Mouse (Mus musculus) layer of hippocampus, adult 9-10 months (tissue): ENCODE measurements around the gene Atp2b1.
"Not testable (repeated sequence)": the region's sequence is repeated elsewhere in the genome, so short reads cannot be mapped to it uniquely, and the experiment has no call there.

ENCODE experiments used
- DNase-seq: peaks from one replicate; pipeline ENCODE4 v3.0.0; 2022; ENCODE audit warnings: low spot score

Gene Atp2b1

GRCm38 (mm10) chr10:98962092-98962491 is 47.9 kb downstream of the Atp2b1 start:
- DNase-seq: no peak

- DNase-seq: no peak
Observed at GRCm38 (mm10) chr10:98966407-98967215, 52.4 kb downstream of the Atp2b1 start.

GRCm38 (mm10) chr10:98967240-98967891 is 53.2 kb downstream of the Atp2b1 start:
- no peak for DNase-seq

DNA sequence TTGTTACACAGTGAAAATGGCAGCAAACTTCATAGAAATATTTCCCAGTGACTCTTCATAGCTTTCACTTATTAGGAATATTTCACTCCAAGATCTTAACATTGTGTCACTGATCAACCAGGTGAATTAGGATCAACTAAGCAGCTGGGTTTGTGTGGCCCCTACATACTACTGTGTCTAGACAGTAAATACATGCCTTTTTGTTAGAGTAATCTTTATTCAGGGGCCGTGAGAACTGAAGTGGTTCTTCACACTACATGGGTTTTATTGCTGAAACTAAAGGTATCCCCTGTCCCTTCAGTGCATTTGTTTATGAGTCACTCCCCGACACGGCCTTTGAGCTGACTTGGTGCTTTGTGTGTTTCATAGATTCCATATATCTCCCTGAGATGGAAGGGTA is 56.7 kb downstream of the Atp2b1 start:
- DNase-seq: no peak

DNA sequence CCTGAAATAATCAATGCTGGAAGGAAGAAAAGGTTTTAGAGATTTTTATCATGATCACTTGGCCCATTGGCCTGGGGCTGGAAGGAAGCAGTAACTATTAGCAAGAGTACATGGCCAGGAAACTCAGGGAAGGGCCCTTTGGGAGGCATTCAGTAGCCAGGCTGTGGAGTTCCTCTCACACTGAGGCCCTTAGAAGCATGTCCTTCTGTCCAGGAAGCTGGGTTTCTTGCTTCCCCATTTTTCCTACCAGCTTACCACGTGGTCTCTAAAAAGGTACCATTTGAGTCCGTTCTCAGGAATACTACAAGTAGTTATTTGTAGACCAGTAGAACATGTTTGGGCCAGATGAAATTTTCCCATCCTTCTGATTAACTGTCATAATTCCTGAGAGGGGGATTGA is 58.2 kb downstream of the Atp2b1 start:
- no peak for DNase-seq

DNA sequence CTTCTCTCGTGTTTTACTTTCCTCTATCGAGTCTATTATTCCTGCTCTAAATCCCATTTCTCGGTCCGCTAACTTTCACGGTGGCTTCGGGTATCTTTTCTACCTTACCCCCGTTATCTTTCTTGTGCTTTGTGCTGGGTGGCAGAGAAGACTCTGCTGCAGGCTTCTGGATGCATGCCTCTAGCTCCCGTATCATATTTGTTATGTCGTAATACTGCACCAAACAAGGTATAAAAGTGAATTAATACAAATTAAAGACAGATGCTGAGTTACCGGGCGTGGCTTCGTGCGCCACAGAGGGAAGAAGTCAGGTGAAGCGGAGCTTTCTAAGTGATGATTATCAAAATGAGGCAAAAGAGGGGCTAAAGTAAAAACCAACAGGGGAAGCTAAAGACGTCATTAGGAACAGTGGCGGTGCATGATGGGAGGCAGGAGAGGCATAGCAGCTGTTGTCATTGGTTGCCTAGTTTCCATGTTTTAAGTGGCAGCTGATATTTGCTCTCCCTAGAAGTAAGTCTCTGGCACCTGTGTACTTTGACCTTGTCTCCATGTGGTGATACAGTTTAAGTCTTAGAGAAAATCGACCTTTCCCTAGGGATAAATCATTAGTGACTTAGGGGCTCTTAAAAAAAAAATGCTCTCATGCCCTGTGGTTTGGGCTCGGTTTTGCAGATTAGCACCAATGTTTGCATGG is 58.9 kb downstream of the Atp2b1 start:
- DNase-seq: no peak

DNA sequence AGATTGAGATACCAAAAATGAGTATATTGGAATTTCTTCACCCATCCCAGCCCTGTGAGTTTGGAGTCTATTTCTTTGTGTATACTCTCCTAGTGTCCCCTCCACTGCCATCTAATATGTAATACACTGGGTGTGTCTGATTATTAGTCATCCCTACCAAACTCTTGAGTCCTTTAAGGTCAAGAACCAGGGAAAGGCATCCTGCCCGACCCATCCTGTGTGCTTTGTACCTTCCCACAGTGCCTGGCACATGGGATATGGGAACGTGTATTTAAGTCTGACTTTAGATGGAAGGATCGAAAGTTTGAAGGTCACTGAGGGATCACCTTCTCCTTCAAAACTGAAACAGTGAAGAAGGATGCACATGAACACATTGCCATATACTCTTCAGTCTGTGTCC is 60.4 kb downstream of the Atp2b1 start:
- DNase-seq: no peak

DNA sequence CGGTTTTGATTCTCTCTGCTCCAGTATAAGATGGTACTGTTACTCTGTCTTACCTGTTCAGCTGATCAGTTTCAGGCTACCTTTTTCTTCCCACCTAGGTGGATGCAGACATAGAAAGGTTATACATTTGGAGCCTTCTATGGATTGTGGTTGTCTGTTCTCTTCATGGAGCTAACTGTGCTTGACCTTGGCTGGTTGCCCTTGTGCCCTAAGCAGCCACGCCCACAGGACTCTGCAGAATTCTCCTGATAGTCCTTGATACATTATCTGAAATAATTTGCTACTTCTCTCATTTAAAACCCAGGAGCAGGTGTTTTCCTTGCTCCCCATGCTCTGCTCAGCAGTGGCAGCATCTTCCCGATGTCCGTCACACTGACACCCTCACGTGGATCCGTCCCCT is 61.4 kb downstream of the Atp2b1 start:
- DNase-seq: no peak

DNA sequence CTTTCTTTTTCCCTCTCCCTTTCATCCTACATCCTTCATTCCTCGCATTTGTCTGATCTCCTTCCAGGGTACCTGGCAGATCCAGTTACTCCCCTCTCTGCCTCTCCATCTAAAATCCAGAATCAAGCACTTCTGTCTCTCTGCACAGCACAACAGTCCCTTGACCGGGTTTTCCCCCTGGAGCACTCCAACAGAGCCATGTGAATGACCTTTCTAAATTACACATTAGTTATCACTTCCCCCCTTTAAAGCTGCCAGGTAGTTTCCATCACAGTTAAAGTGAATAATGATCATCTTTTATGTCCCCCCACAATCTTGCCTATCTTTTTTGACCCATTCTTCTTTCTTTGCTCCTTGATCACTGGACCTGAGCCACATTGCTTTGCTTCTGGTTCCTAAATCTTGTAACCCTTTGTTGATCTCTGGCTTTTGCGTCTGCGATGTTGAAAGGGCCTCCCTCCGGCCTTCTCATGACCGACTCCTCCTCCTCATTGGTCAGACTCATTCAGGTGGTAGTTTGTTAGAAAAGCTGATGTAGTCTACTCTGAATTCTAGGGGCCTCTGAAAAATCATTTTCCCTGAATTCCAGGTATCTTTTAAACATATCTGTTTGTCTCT is 62.8 kb downstream of the Atp2b1 start:
- no peak for DNase-seq

DNA sequence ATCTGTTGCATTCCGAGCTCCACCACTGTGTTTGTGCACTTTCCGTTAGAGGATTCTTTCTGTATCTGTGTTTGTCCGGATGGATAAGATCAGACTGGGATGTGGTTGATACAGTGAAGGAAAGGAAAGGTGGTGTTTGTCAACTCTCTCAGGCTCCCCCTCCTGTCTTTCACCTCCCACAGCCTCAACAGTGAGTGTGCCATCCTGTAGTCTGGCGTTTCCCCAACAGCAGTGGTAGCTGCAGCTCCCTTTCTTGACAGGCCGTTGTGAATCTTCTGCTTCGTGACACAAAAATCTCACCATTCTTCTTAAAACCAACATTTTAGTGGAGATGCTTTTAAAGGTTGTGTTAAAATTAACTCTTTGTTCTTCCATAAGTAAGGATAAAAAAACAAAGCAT is 64.6 kb downstream of the Atp2b1 start:
- no peak for DNase-seq

DNA sequence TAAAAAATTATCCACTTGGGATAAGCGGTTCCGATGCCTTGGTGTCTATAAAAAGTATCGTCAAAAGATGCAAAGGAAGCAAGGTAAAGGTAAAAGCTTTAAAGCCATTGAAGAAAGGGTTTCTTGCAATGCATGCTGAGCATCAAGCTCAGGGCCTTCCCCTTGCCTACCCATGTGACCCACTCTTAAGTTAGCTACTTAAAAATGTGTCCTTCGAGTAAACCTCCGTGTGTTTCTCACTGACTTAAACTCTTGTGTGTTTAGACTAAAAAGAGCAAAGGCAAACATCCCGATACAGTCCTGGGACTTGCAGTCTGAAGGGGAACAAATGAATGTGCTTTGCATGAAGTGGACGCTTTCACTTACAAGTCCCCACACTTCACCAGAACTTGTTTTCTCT is 65.1 kb downstream of the Atp2b1 start:
- DNase-seq: no peak

- DNase-seq: no peak
Observed at GRCm38 (mm10) chr10:98979951-98980350, 65.7 kb downstream of the Atp2b1 start.

- no peak for DNase-seq
Observed at GRCm38 (mm10) chr10:98991964-98992363, 77.8 kb downstream of the Atp2b1 start.

- DNase-seq: no peak
Observed at GRCm38 (mm10) chr10:98993186-98993585, 79.0 kb downstream of the Atp2b1 start.

- not testable (repeated sequence) for DNase-seq
Observed at GRCm38 (mm10) chr10:98995016-98995747, 81.0 kb downstream of the Atp2b1 start.

GRCm38 (mm10) chr10:99004866-99005265 is 90.7 kb downstream of the Atp2b1 start:
- DNase-seq: no peak

DNA sequence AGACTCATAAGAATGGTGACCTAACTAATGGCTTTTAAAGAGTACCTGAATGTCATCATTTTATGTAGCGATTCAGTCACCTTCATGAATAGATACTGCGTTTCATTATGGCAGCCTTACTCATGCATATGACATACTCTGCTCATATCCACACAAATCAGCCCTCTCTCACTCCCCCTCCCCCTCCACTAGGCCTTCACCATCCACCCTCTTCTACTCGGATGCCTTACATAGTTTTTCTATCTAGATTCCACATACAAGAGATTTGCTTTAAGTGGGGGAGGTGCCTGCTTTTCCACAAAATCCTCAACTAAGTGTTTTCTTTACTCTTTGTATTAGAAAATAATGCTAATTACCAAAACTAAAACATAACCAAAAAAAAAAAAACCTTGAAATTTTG is 96.9 kb downstream of the Atp2b1 start:
- no peak for DNase-seq

- no peak for DNase-seq
Observed at GRCm38 (mm10) chr10:99012086-99012485, 97.9 kb downstream of the Atp2b1 start.

DNA sequence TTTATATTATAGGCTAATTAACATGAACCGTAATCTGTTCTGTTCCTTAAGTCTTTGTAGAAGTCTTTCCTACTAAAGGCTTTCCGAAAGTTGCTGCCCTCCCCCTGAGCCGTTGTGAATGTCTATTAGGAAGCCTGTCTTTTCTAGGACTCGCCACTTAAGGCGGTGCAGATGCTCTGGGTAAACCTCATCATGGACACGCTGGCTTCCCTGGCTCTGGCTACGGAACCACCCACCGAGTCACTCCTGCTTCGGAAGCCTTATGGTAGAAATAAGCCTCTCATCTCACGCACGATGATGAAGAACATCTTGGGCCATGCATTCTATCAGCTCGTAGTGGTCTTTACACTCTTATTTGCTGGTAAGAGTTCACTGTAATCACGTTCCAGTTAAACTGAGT is 100.5 kb downstream of the Atp2b1 start:
- DNase-seq: no peak

DNA sequence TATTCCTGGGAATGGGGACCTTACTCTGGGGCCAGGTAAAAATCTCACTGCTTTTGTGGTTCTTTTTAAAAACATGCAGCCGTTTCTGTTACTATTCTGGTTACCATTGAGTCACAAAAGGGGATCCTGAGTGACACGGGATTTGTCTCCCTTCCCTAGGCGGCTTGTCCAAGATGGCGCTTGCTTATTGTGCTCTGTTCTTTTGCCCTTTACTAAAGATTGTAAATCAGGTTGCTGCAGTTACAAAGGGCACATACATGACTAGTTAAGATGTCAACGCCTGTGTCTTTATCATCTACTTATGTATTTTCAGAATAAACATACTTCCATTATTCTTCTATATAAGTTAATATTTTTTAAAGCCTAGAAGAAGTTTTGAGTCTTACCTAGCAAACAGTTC is 102.8 kb downstream of the Atp2b1 start:
- no peak for DNase-seq

GRCm38 (mm10) chr10:99027462-99027861 is 113.3 kb downstream of the Atp2b1 start:
- no peak for DNase-seq

- no peak for DNase-seq
Observed at GRCm38 (mm10) chr10:99029844-99030243, 115.6 kb downstream of the Atp2b1 start.
